Mouse (Mus musculus): ENCODE measurements around the gene Rtn1. TPM values are rescaled to one million over a fixed set of nuclear protein-coding genes. Genes with fewer than 3 reads are reported as not detected.

The Rtn1 gene
- polyA plus RNA-seq, 1 experiment from 2014 or later, result 29.7 TPM

DNA sequence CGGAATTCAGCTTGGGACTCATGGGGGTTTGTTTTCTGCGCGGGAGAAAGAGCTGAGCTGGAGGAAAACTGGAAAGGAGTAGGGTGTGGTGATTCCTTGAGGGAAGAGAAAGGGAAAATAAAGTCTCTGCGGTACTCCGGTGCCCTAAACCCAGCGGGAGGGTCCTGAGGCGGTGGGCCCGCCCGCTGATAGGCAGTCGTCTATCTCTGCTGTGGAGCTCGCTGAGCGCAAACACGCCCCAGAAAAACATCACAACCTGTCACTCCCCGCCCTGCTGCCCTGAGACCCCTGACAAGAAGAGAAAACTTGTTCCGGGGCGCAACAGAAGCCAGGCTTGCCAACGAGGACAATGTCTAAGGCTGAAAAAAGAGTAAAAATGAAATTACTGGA, 1.1 kb downstream of the Rtn1 start:
- 0 out of 2 replicates have a peak, but pooled peaks have one; percentile 22 for ATAC-seq (replicated peaks; ENCODE audit: low FRiP score)
- WGBS, result under 1% methylated on average over 17 of the region's 17 CpGs
- H3K27ac ChIP-seq, result no peak overlapping the region
- H3K4me3 ChIP-seq (replicated peaks), result peak overlapping the region; percentile 53
- H3K36me3 ChIP-seq, result no peaks in the 10 kb centered on the region
- H3K9ac ChIP-seq, result no peak overlapping the region
- peak overlapping the region; percentile 91 for H3K4me2 ChIP-seq
- peaks cover 20% of the 10 kb centered on the region for H3K4me1 ChIP-seq
- no peaks in the 10 kb centered on the region for H3K9me3 ChIP-seq (replicated peaks)
- H3K27me3 ChIP-seq, result peaks cover 43% of the 10 kb centered on the region

DNA sequence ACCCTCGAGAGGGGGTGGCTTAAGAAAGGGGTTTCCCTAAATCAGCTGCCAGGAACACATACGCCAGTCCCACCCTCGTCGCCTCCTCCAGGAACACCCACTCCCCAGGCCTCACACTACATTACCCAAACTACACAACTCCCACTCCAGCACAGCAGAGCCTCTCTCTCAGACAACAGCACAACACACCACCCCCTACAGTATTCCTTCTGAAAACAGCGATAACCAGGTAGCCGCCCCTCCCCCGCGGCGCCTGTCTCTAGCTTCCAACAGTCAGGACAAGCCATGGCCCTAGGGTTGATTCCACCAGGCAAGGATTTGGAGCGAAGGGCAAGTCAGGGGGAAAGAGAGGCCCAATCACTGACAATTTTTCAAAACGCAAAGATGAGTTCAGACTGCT, 1.7 kb downstream of the Rtn1 start:
- peak overlapping the region; percentile 53 for H3K4me3 ChIP-seq (replicated peaks)
- ATAC-seq (replicated peaks; ENCODE audit: low FRiP score), result 0 out of 2 replicates have a peak, but pooled peaks have one; percentile 9
- peak overlapping the region; percentile 91 for H3K4me2 ChIP-seq

DNA sequence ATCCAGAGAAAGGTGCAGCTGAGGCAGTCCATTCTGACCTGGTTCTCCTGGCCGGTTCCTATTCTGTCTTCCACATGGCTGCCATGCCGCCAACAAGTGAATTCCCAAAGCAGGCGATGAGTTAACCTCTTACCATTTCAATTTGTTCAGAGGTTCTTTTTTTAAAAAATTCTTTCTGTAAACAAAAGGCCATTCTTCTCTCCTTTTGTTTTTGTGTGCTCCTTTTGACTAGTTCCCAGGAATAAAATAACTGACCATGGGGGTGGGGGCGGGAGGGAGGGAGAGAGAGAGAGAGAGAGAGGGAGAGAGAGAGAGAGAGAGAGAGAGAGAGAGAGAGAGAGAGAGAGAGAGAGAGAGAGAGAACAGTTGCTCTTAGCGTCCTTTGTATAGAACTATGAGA, 3.8 kb downstream of the Rtn1 start:
- no peaks in the 10 kb centered on the region for H3K36me3 ChIP-seq
- ATAC-seq (replicated peaks; ENCODE audit: low FRiP score), result no peak
- H3K27me3 ChIP-seq, result peaks cover 30% of the 10 kb centered on the region
- H3K4me3 ChIP-seq (replicated peaks), result no peak overlapping the region
- peaks cover 20% of the 10 kb centered on the region for H3K4me1 ChIP-seq
- no peaks in the 10 kb centered on the region for H3K9me3 ChIP-seq (replicated peaks)
- no peak overlapping the region for H3K9ac ChIP-seq
- H3K4me2 ChIP-seq, result no peak overlapping the region
- whole genome bisulfite sequencing, result 70% methylated on average over 5 of the region's 5 CpGs
- no peak overlapping the region for H3K27ac ChIP-seq

More for the DNA sequence above, 1.7 kb downstream of the Rtn1 start:
- H3K4me1 ChIP-seq, result peaks cover 20% of the 10 kb centered on the region
- H3K27ac ChIP-seq, result no peak overlapping the region
- peaks cover 40% of the 10 kb centered on the region for H3K27me3 ChIP-seq
- no peaks in the 10 kb centered on the region for H3K9me3 ChIP-seq (replicated peaks)
- H3K9ac ChIP-seq, result no peak overlapping the region
- 11% methylated on average over 11 of the region's 11 CpGs for WGBS
- H3K36me3 ChIP-seq, result no peaks in the 10 kb centered on the region

DNA sequence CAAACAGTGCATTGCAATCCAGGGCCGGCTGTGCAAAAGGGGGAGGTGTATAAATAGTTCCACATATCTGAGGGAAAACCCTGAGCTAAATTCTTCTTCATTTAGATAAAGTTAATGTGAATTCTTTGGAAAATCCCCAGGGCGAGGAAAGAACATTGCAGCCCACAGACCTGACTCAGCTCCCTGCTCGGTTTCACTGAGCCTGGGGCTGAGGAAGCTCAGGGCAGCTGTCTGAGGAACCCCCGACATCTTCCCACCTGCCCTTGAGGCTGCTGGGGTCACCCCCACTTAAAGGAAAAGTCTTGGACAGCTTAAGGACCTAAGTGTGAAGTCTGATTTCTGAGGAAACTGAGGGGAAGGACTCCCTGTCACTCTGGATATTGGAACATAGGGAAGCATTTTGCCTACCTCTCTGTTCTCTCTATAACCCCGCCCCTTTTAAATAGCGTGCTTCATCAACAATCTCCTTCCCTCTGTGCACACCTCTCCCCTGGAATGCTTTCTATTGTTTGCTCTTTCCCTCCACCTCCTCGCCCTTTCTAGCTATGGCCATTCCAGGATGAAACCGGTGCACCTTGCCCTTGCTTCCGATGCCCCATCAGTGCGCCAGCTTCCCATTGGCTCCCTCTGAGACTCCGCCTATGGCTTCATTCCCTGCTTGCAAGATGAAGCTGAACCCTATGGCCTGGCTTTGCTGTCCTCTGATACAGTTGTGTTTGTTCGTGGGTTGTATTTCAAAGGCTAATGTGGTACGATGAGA, 15.6 kb downstream of the Rtn1 start:
- Histone ChIP-seq H3K9ac (no peak overlapping the region), H3K4me2 (no peak overlapping the region), H3K36me3 (no peaks in the 10 kb centered on the region), H3K9me3 (replicated peaks) (no peaks in the 10 kb centered on the region), H3K27me3 (no peaks in the 10 kb centered on the region), H3K27ac (no peak overlapping the region), H3K4me3 (replicated peaks) (no peak overlapping the region), H3K4me1 (no peaks in the 10 kb centered on the region)
- no peak for ATAC-seq (replicated peaks; ENCODE audit: low FRiP score)
- WGBS, result 64% methylated on average over 13 of the region's 13 CpGs

DNA sequence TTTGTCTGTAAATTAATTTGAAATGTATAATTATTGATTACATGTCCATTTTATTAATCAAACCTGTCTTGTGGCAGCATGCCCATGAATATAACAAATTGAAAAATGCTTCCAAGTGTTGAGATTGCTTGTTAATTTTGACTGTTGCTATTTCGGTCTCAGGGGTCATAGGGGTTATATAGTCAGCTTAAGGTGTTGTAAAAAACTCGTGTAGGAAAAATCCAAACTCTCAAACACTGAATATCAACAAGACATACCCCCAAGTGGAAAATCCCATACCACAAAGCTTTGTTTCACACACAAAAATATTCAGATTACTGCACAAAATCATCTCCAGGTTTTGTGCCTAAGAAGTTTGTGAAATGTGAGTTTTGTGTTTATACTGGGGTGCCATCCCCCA, 18.5 kb downstream of the Rtn1 start:
- Histone ChIP-seq H3K36me3 (no peaks in the 10 kb centered on the region), H3K4me3 (replicated peaks) (no peak overlapping the region), H3K4me1 (no peaks in the 10 kb centered on the region), H3K4me2 (no peak overlapping the region), H3K27ac (no peak overlapping the region), H3K9me3 (replicated peaks) (no peaks in the 10 kb centered on the region), H3K9ac (no peak overlapping the region), H3K27me3 (no peaks in the 10 kb centered on the region)
- no peak for ATAC-seq (replicated peaks; ENCODE audit: low FRiP score)
- 60% methylated on average over 2 of the region's 2 CpGs for WGBS

DNA sequence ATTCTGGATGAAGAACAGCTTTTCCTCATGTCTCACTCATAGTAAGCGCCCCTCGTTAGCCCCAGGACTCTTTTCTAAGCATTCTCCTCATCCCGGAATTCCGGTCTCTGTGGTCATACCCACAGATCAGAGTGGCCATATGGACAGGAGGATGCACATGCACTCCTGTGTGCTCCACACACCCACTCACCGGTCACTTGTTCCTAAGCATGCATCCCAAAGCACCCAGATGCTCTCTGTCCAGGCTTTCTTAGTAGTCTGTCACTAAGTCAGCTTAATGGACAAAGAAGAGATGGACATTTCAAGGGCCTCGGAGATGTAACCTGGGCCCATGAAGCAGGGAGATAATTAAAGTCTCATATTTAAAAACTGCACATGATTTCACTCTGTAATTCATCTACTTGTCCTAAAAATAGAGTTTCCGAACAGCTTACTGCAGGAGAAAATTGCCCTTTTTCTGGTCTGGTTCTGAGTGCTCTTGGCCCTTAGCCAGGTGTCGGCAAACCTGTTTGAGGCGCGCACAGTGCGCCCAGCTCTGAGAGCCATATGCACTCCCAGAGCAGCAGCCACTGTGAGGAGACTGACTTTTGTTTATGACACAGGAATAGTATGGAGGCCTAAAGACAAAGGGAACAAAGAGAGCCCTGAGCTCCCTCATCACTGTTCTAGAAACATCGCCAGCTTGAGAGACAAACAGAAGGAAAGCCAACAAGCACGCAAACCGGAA, 19.3 kb downstream of the Rtn1 start:
- no peaks in the 10 kb centered on the region for H3K4me1 ChIP-seq
- no peak overlapping the region for H3K4me3 ChIP-seq (replicated peaks)
- H3K36me3 ChIP-seq, result no peaks in the 10 kb centered on the region
- 89% methylated on average over 14 of the region's 14 CpGs for WGBS
- no peaks in the 10 kb centered on the region for H3K27me3 ChIP-seq
- no peak for ATAC-seq (replicated peaks; ENCODE audit: low FRiP score)
- no peak overlapping the region for H3K9ac ChIP-seq
- H3K4me2 ChIP-seq, result no peak overlapping the region
- no peak overlapping the region for H3K27ac ChIP-seq
- H3K9me3 ChIP-seq (replicated peaks), result no peaks in the 10 kb centered on the region

DNA sequence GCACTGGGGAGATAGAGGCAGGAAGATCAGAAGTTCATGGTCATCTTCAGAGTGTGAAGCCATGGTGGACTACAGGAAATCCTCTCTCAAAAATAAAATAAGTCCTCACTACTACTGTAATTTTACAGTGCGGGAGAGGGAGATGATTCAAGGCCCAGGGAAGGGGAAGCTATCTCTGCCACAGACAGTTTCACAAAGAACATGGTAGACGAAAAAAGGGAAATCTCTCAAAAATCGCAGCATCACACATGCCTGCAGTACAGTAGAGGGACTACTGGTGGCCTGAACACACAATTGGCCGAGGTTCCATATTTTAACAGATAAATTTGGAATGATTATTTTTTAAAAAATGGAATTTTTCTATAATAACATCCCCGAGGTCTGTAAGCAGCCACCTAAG, 20.0 kb downstream of the Rtn1 start:
- Histone ChIP-seq H3K27ac (no peak overlapping the region), H3K9me3 (replicated peaks) (no peaks in the 10 kb centered on the region), H3K27me3 (no peaks in the 10 kb centered on the region), H3K36me3 (no peaks in the 10 kb centered on the region), H3K9ac (no peak overlapping the region), H3K4me1 (no peaks in the 10 kb centered on the region), H3K4me2 (no peak overlapping the region), H3K4me3 (replicated peaks) (no peak overlapping the region)
- 94% methylated on average over 5 of the region's 5 CpGs for WGBS
- no peak for ATAC-seq (replicated peaks; ENCODE audit: low FRiP score)

DNA sequence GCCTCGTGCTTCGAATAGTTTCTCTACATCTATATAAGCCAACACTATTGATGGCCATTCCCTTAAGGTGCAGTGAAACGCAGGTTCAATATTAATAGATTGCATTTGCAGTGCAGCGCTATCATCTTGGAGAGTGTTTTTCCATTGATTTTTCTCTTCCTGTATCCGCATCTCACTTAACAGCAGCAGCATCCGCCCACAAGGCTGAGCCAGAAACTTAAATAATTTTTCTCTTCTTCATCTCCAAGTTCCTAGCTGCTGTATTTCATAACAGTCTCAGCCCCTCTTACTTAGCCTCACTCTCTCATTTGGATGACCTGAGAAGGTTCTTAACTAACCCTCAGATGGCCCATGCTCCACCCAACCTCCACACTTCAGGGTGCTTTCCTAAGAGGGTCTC, 20.7 kb downstream of the Rtn1 start:
- Histone ChIP-seq H3K9ac (no peak overlapping the region), H3K36me3 (no peaks in the 10 kb centered on the region), H3K4me3 (replicated peaks) (no peak overlapping the region), H3K27me3 (no peaks in the 10 kb centered on the region), H3K9me3 (replicated peaks) (no peaks in the 10 kb centered on the region), H3K4me2 (no peak overlapping the region), H3K4me1 (no peaks in the 10 kb centered on the region), H3K27ac (no peak overlapping the region)
- no peak for ATAC-seq (replicated peaks; ENCODE audit: low FRiP score)
- WGBS, result 89% methylated on average over 6 of the region's 6 CpGs

DNA sequence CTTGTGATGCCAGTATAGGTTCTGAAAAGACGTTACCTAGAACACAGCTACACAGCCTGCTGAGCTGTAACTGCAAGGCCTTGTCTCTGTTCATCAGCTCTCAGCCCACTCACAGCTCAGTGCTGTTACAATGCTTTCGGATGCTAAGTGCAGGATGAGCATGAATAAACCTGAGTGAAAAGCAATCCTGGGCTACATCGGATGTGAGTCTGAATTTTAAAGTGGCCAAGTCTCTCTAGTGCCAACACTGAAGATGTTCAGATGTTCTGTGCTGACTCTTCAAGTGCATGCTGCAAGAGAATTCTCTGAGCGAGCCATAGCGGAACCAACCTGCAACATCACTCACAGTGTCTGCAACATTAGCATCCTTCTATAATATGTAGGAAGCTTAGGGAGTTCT, 32.5 kb downstream of the Rtn1 start:
- Histone ChIP-seq H3K9ac (no peak overlapping the region), H3K27ac (no peak overlapping the region), H3K4me1 (no peaks in the 10 kb centered on the region), H3K36me3 (no peaks in the 10 kb centered on the region), H3K4me2 (no peak overlapping the region), H3K9me3 (replicated peaks) (no peaks in the 10 kb centered on the region), H3K27me3 (no peaks in the 10 kb centered on the region), H3K4me3 (replicated peaks) (no peak overlapping the region)
- WGBS, result 91% methylated on average over 5 of the region's 5 CpGs
- ATAC-seq (replicated peaks; ENCODE audit: low FRiP score), result no peak

DNA sequence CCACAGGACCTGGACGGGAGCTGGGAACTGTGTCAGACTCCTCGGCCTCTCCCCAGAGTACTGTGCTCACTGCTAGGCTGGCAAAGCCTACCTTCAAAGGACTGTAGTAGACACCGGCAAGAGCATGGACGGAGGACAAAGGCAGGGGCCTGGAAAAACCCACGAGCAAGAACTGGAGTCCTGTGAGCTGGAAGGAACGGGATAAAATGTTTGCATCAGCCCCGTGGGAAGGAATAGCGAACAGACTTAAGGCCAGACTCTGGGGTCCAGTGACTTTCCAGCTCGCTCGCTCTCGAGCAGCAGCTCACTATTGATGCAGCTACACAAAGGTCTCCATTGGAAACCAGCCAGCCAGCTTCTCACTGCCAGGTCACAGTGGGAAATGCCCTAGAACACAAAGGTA, 34.0 kb downstream of the Rtn1 start:
- 66% methylated on average over 11 of the region's 11 CpGs for WGBS
- H3K4me1 ChIP-seq, result no peaks in the 10 kb centered on the region
- H3K4me2 ChIP-seq, result no peak overlapping the region
- no peak overlapping the region for H3K4me3 ChIP-seq (replicated peaks)
- H3K9ac ChIP-seq, result no peak overlapping the region
- H3K27ac ChIP-seq, result no peak overlapping the region
- no peaks in the 10 kb centered on the region for H3K27me3 ChIP-seq
- no peak for ATAC-seq (replicated peaks; ENCODE audit: low FRiP score)
- H3K9me3 ChIP-seq (replicated peaks), result no peaks in the 10 kb centered on the region
- no peaks in the 10 kb centered on the region for H3K36me3 ChIP-seq

DNA sequence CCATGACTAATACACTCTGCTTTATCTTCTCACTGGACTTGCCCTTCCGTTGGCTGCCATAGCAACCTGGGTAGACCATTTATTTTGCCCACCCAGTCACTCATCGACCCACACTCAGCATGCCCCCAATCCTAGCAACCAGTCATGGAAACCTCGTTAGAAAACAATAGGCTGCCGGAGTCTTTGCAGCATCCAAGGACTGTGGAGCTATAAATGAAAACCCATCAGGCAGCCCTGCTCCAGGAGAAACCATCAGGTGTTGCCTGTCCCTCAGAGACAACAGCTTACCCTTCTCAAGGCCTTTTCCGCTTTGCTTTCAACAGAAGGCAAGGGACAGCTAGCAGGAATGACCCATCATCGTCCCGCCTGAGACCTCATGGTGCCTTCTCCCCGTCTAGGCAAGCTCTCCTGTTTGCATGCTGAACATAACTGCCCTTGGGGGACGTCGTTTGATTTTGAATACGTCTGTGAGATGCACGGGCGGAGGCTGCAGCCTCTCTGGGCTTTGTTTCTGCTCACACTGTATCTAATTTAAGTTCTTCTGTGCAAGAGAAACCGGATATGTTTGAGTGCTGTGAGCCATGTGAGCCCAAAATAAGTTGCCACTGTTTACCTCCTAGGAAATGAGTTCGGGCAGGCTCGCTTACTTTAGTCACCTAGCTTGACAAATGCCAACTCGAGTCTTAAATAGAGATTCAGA, 34.8 kb downstream of the Rtn1 start:
- no peaks in the 10 kb centered on the region for H3K36me3 ChIP-seq
- no peaks in the 10 kb centered on the region for H3K4me1 ChIP-seq
- no peak overlapping the region for H3K4me3 ChIP-seq (replicated peaks)
- no peaks in the 10 kb centered on the region for H3K27me3 ChIP-seq
- WGBS, result 60% methylated on average over 17 of the region's 17 CpGs
- H3K27ac ChIP-seq, result no peak overlapping the region
- H3K4me2 ChIP-seq, result no peak overlapping the region
- H3K9ac ChIP-seq, result no peak overlapping the region
- no peak for ATAC-seq (replicated peaks; ENCODE audit: low FRiP score)
- H3K9me3 ChIP-seq (replicated peaks), result no peaks in the 10 kb centered on the region

DNA sequence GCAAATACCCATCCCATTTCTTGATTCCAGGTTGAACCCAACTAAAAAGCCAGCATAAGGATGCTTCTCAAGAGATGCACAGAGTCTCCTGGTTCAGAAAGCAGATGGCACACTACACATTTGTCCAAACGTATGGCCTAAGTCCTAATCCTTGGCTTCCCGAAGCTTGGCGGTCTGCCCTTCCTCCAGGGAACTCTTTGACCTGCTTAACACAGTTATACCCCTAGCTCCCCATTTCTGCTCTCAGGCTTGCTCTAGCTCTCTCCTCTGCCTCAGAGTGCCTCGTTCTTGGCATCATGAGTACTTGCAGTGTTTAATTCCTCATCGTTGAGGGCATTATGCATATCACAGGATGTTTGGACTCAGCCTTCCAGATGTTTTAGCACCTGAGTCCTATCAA, 38.8 kb downstream of the Rtn1 start:
- Histone ChIP-seq H3K4me2 (no peak overlapping the region), H3K4me1 (no peaks in the 10 kb centered on the region), H3K27ac (no peak overlapping the region), H3K9me3 (replicated peaks) (no peaks in the 10 kb centered on the region), H3K4me3 (replicated peaks) (no peak overlapping the region), H3K36me3 (no peaks in the 10 kb centered on the region), H3K27me3 (no peaks in the 10 kb centered on the region), H3K9ac (no peak overlapping the region)
- WGBS, result 67% methylated on average over 5 of the region's 5 CpGs
- no peak for ATAC-seq (replicated peaks; ENCODE audit: low FRiP score)

Measured in kidney, embryonic 15.5 days (tissue).